In genomic region chr8:57656446-57656845, GRCm38 (mm10) we compare ENCODE assay signal across 16 mouse cellular contexts.
"Had no signal": no experiment of that assay in that cellular context is flagged by ENCODE, and none has a peak within 500 bp of the region (broad histone marks: within the 10 kb centered on the region; RNA-seq: fewer than 3 reads in every experiment).

No protein-coding gene starts in this region.

- H3K9ac ChIP-seq: liver, embryonic 13.5 days; midbrain, embryonic 12.5 days; midbrain, embryonic 15.5 days; neural tube, embryonic 13.5 days had no signal

- ATAC-seq: midbrain, embryonic 15.5 days had no signal

- H3K4me3 ChIP-seq: liver, embryonic 13.5 days; midbrain, embryonic 12.5 days; midbrain, embryonic 15.5 days; myocyte; neural tube, embryonic 13.5 days had no signal

- H3K9me3 ChIP-seq: liver, embryonic 13.5 days; midbrain, embryonic 12.5 days; midbrain, embryonic 15.5 days; neural tube, embryonic 13.5 days had no signal

- DNase-seq: kidney, adult 18-20 months; kidney, adult 9 months; kidney, postnatal 14 days; kidney, postnatal 4 days; liver, embryonic 13.5 days; lung, adult 2 months; lung, postnatal 14 days; lung, postnatal 4 days; right cerebral cortex, postnatal 25 days; thymus, adult 18-20 months; thymus, postnatal 14 days; thymus, postnatal 4 days had no signal

- H3K27ac ChIP-seq: liver, embryonic 13.5 days; midbrain, embryonic 12.5 days; midbrain, embryonic 15.5 days; neural tube, embryonic 13.5 days had no signal

- H3K36me3 ChIP-seq: liver, embryonic 13.5 days; midbrain, embryonic 12.5 days; midbrain, embryonic 15.5 days; neural tube, embryonic 13.5 days had no signal

- H3K4me2 ChIP-seq: liver, embryonic 13.5 days; midbrain, embryonic 12.5 days; midbrain, embryonic 15.5 days; neural tube, embryonic 13.5 days had no signal

- H3K27me3 ChIP-seq: liver, embryonic 13.5 days; midbrain, embryonic 15.5 days; neural tube, embryonic 13.5 days had no signal
